Mouse (Mus musculus): ENCODE results near the gene Dcun1d2.

Dcun1d2 gene

GRCm38 (mm10) chr8:13263376-13263775, 24.6 kb downstream of the Dcun1d2 start:
- in situ Hi-C loops (cut with MboI; ENCODE audit: low sequenced_read_pairs) = no loop called here

- in situ Hi-C loops (cut with MboI; ENCODE audit: low sequenced_read_pairs) = no loop called here
These were observed 33.9 kb downstream of the Dcun1d2 start, which contains the start of gene Adprhl1 for GRCm38 (mm10) chr8:13254019-13254418. TSS of gene Adprhl1 (minus strand) at chr8:13254162.

DNA sequence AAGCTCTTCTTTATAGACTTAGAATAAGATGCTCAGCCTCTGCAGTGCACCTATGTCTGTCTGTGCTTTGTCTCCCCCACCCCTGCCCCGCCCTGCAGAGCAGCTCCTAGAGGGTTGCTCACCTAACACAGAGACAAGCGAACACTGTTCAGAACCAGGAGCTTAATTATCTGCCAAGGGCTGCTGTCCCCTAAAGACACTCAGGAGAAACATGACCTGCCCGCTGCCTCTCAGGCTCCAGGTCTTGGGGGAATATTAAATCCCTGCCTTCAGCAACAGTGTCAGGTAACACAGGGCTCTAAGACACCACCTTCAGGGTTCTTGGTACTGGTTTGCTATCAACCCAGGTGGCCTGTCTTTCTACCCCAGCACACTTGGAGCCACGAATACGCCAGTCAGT, 34.5 kb downstream of the Dcun1d2 start:
- in situ Hi-C loops (cut with MboI; ENCODE audit: low sequenced_read_pairs) = no loop called here

DNA sequence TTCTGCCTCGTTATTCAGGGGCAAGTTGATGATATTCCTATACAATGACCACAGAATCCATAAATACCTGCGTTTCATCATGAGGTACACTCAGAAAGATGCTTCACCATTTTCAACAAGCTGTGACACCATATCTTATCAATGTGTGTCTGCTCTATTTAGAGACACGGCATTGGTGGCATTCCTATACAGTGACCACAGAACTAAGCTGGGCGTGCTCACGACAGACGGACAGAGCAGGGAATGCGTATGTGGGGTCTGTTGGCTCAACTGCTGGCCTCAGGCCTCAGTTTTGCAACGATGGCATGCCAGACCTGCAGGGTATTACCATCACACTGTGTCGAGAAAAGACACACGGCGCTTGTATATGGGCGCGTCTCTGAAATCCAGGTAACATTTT, 35.1 kb downstream of the Dcun1d2 start:
- in situ Hi-C loops (cut with MboI; ENCODE audit: low sequenced_read_pairs) = no loop called here

GRCm38 (mm10) chr8:13244343-13244880, 43.5 kb downstream of the Dcun1d2 start:
- in situ Hi-C loops (cut with MboI; ENCODE audit: low sequenced_read_pairs) = no loop called here

DNA sequence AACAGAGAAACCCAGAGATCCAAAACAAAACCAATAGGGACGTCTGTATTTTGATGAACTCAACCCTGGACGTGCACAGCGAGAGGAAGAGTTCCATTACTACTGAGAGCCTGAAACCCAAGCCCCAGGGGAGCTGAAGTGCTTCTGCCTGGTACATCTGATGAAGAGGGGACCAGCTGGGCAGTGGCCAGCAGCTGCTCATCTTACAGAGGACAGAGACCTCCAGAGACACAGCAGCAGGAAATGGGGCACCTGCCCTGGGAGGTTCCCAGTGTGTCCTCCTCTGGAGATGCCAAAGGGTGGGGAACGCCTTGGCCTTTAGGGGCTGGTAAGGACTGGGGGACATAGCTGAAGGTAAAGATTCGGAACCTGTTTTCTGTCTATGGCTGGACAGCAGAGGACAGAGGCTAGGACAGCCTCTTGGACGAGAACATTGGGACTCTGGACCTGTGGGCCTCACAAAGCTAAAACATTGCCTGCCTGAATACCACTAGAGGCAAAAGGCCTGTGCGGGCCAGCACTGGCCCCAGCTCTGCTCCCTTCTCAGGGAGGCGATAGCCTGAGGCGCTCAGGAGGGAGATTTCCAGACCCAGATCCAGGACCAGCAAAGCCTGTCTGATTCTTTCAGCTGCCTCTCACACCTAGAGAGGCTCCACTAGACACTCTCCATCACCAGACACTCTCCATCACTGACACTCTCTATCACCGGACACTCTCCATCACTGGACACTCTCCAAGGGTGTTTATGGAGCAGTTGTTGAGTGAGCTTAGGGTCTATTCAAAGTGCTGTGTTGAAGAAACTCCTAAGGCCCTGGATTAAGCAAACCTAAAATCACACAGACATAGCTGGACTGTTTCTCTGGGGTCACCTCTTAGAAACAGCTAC, 44.7 kb downstream of the Dcun1d2 start:
- in situ Hi-C loops (cut with MboI; ENCODE audit: low sequenced_read_pairs) = no loop called here

DNA sequence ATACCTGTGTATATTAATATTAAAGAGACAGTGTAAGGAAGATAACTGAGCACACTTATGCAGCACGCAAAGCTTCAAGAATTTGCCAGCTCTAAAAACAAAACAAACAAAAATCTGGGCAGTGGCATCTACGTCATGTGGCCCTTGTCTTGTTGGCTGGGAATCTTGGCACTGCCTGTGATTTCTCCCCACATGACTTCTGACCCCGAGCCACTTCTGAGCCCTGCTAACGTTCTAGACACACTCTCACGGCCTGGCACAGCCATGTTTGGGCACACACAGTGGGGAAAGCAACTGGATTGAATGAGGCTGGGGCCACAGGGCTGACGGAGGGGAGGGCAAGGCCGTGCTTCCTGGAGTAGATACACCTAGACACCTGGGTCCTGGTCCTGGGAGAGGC, 47.2 kb downstream of the Dcun1d2 start:
- in situ Hi-C loops (cut with MboI; ENCODE audit: low sequenced_read_pairs) = no loop called here

GRCm38 (mm10) chr8:13240055-13240454, 47.9 kb downstream of the Dcun1d2 start:
- in situ Hi-C loops (cut with MboI; ENCODE audit: low sequenced_read_pairs) = no loop called here

GRCm38 (mm10) chr8:13234803-13235202, 53.1 kb downstream of the Dcun1d2 start:
- in situ Hi-C loops (cut with MboI; ENCODE audit: low sequenced_read_pairs) = no loop called here

GRCm38 (mm10) chr8:13230471-13230870, 57.5 kb downstream of the Dcun1d2 start:
- in situ Hi-C loops (cut with MboI; ENCODE audit: low sequenced_read_pairs) = no loop called here

DNA sequence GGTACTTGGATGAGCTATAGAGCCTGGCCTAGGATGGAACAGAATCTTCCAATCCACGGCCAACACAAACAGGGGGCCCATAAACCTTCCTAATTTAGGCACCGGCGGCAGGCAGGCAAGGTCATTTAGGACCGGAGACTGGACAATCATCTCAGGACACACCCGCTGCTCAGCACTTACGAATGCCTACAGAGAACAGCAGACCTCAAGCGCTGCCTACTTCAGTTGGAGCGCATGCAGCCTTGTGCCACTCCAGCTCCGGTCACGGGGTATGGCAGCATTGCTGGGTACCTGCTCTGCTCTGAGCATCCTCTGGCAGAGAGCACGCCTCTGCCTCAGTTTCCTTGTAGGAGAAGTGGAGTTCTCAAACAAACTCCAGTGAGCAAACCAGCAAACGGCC, 58.1 kb downstream of the Dcun1d2 start:
- in situ Hi-C loops (cut with MboI; ENCODE audit: low sequenced_read_pairs) = no loop called here

DNA sequence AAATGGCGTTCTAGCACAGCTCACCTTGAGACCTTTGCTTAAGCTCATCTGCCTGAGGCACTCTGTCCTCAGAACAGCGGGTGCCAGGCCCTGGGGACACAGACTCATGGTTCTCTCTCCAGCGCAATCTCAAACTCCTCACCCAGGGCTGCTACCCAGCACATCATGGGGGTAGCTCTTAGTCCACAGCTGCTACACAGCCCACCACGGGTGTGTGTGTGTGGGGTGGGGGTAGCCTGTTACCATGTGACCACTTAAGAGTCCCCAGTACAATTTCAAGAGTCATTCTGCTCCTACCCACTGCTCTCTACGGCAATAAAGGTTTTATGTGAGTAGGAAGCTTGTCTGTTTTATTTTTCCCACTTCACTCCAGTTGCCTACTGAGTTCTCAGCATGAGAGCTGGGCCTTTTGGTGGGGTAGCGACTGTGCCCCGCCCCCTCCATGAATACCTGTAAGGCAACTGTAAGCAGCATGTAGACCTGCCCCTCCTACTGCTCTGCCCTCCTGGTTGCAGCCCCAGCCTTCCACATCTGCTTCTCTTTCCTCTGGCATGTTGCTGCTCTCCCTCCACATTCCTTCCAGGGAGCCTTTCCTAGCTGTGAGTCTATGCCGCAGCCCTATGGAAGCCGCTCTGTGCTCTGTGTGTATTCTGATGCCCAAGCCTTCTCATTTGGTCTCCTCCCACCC, 58.9 kb downstream of the Dcun1d2 start:
- in situ Hi-C loops (cut with MboI; ENCODE audit: low sequenced_read_pairs) = no loop called here

DNA sequence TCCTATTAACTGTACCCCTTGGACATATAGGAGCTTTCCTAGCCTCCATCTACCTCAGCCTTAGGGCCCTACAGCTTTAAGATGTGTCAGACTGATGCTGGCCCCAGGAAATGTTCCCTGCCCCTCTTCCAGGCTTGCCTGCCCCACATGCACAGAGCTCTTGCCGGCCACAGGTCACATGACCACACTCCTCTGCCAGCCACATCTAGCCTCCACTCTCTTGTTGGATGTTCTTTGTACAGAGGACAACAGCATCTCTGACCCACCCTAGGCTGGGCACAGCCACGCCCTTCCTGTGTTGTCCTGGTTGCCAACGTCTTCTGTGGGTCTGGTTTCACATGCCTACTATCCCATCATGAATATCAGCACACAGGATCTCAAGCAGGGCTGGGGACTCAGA, 60.7 kb downstream of the Dcun1d2 start:
- in situ Hi-C loops (cut with MboI; ENCODE audit: low sequenced_read_pairs) = no loop called here

DNA sequence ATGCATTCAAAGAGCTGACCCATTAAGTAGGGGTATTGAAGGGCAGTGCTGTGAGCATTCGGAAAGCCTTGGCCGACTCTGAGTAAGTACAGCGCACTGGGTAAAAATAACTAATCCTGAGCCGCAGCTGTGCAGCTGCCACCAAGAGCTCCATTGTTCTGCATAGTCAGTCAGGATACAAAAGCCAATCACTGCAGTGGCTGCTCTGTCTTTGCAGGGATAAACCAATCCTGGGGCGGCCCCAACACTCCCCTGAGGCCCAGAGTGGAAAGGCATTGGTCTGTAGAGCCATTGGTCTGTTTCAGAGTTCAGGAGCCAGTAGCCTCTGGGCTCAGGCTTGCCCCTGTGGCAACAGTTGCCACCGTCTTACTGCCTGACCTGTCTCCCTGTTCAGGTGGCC, 61.6 kb downstream of the Dcun1d2 start:
- in situ Hi-C loops (cut with MboI; ENCODE audit: low sequenced_read_pairs) = no loop called here

DNA sequence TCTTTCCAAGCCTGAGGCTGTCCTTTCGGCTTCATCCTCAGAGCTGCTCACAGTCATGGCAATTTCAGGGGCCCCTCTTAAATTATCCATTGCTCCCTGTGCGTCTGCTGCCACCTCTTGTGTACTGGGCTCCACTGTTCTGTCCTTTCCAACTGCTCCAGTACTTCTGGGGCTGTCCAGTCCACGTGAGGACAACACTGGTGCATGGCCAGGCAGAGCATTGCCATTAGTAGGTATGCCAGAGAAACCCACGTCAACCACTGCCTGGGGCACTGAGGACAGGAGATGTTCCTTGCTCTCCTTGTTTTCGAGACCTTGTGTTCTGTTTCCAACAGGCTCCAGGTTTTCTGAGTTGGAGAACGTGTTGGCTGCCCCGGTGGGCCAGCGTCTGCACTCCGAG, 63.5 kb downstream of the Dcun1d2 start:
- in situ Hi-C loops (cut with MboI; ENCODE audit: low sequenced_read_pairs) = no loop called here

- in situ Hi-C loops (cut with MboI; ENCODE audit: low sequenced_read_pairs) = no loop called here
These were observed 69.5 kb downstream of the Dcun1d2 start for GRCm38 (mm10) chr8:13218441-13218840.

- in situ Hi-C loops (cut with MboI; ENCODE audit: low sequenced_read_pairs) = no loop called here
These were observed 69.9 kb downstream of the Dcun1d2 start for GRCm38 (mm10) chr8:13217986-13218385.

- in situ Hi-C loops (cut with MboI; ENCODE audit: low sequenced_read_pairs) = no loop called here
These were observed 70.8 kb downstream of the Dcun1d2 start for GRCm38 (mm10) chr8:13217093-13217492.

GRCm38 (mm10) chr8:13216386-13216785, 71.5 kb downstream of the Dcun1d2 start:
- in situ Hi-C loops (cut with MboI; ENCODE audit: low sequenced_read_pairs) = no loop called here

GRCm38 (mm10) chr8:13213479-13214268, 74.3 kb downstream of the Dcun1d2 start:
- in situ Hi-C loops (cut with MboI; ENCODE audit: low sequenced_read_pairs) = no loop called here

- in situ Hi-C loops (cut with MboI; ENCODE audit: low sequenced_read_pairs) = no loop called here
These were observed 78.2 kb downstream of the Dcun1d2 start for GRCm38 (mm10) chr8:13209770-13210169.
